Mouse (Mus musculus): ENCODE data around the gene Zbtb40. TPM values are rescaled to one million over a fixed set of nuclear protein-coding genes. Genes with fewer than 3 reads are reported as not detected.

Gene Zbtb40
- polyA plus RNA-seq, 1 experiment from 2014 or later: 4.4 TPM

DNA sequence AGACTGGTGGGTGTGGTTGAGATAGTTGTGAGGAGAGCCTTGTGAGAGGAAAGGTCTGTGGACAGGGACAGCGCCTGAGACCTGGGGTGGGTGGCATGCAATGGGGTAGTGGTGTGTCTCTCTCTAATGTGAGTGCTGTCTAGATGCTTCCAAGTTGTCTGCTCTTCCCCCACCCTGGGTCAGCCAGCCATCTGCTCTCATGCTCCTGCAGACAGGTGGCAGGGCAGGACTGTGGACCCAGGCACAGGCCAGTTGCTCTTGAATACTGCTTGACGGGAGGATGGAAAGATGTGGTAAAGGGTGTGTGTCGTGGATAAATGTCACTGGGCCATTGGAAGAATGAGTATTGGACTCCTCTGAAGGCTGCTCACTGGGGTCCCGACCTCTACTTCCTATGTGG, 111.3 kb downstream of the Zbtb40 start:
- 69% methylated on average over 4 of the region's 4 CpGs for WGBS
- no peak overlapping the region for H3K9ac ChIP-seq (ENCODE audit: low read length)
- H3K36me3 ChIP-seq (ENCODE audit: control insufficient read depth, insufficient read depth, low read length): no peaks in the 10 kb centered on the region
- H3K27me3 ChIP-seq (ENCODE audit: control insufficient read depth, insufficient read depth, low read depth, low read length): peaks cover 34% of the 10 kb centered on the region
- no peak for ATAC-seq (ENCODE audit: low read depth)
- no peak overlapping the region for H3K4me2 ChIP-seq (ENCODE audit: low read depth, low read length)
- H3K4me3 ChIP-seq (ENCODE audit: low read length): no peak overlapping the region
- no peaks in the 10 kb centered on the region for H3K9me3 ChIP-seq (ENCODE audit: control insufficient read depth, low read length)
- H3K27ac ChIP-seq (ENCODE audit: low read length): no peak overlapping the region
- peaks cover 4% of the 10 kb centered on the region for H3K4me1 ChIP-seq (replicated peaks; ENCODE audit: control insufficient read depth, insufficient read depth, low read length)

DNA sequence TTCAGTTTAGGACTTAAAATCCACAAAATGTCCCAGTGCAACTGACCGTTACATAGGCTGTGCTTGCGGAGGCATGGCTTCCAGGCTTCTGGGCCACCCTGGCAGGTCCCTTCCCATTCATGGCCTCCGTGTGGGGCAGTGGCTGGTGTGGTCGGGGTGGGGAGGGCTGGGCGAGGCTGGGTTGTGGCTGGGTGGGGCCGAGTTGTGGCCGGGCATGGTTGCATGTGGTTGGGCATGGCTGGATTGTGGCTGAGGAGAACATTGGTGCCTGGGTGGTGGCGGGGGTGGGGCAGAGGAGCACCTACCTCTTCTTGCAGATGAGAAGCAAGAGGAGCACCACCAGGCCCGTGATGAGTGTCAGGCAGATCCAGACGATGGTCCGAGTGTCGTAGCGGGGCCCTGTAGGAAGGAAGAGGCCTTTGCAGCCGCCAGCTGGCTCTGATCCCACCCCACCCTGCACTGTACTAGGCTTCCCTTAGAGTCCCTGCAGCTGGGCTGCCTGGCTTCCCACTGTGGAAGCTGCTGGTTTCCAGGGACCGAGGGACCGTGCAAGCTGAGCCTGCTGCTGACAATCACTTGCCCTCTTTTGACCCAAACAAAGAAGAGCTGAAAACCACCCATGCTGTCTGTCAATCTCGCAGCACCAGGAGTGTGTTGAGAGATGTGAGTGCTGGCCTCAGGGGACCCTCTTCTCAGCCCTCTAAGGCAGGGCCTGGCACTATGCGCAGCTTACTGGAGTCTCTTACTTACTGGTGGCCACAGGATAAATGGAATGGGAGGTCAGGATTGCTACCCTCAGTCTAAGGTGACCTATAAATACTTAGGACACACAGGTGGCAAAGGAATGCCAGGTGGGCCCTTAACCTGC, 113.6 kb downstream of the Zbtb40 start:
- WGBS: 44% methylated on average over 18 of the region's 18 CpGs
- Histone ChIP-seq H3K27ac (ENCODE audit: low read length) (no peak overlapping the region), H3K27me3 (ENCODE audit: control insufficient read depth, insufficient read depth, low read depth, low read length) (peaks cover 26% of the 10 kb centered on the region), H3K9ac (ENCODE audit: low read length) (no peak overlapping the region), H3K4me3 (ENCODE audit: low read length) (no peak overlapping the region), H3K4me1 (replicated peaks; ENCODE audit: control insufficient read depth, insufficient read depth, low read length) (peaks cover 4% of the 10 kb centered on the region), H3K4me2 (ENCODE audit: low read depth, low read length) (no peak overlapping the region), H3K36me3 (ENCODE audit: control insufficient read depth, insufficient read depth, low read length) (no peaks in the 10 kb centered on the region), H3K9me3 (ENCODE audit: control insufficient read depth, low read length) (no peaks in the 10 kb centered on the region)
- peak; percentile 85 for ATAC-seq (ENCODE audit: low read depth)

DNA sequence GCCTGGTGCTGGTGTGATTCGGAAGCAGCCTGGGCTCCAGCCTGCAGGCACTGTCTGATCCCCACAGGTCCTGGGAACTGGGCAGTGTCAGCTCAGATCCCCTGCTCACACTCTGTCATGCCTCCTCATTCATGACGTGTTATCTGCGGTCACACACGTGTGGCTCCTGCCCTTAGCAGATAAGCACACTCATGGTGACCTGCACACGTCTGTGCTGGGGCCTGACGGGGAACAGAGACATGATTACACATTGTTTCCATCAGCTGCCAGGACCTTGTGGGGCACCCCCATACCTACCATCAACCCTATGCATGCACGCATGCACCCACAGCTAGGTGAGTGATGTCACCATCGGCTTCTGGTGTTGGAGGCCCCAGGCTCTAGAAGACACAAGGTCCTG, 118.1 kb downstream of the Zbtb40 start:
- WGBS: 74% methylated on average over 8 of the region's 8 CpGs
- peaks cover 22% of the 10 kb centered on the region for H3K27me3 ChIP-seq (ENCODE audit: control insufficient read depth, insufficient read depth, low read depth, low read length)
- no peak overlapping the region for H3K4me2 ChIP-seq (ENCODE audit: low read depth, low read length)
- no peaks in the 10 kb centered on the region for H3K36me3 ChIP-seq (ENCODE audit: control insufficient read depth, insufficient read depth, low read length)
- H3K4me1 ChIP-seq (replicated peaks; ENCODE audit: control insufficient read depth, insufficient read depth, low read length): peaks cover 4% of the 10 kb centered on the region
- ATAC-seq (ENCODE audit: low read depth): no peak
- no peak overlapping the region for H3K4me3 ChIP-seq (ENCODE audit: low read length)
- no peaks in the 10 kb centered on the region for H3K9me3 ChIP-seq (ENCODE audit: control insufficient read depth, low read length)
- H3K9ac ChIP-seq (ENCODE audit: low read length): no peak overlapping the region
- H3K27ac ChIP-seq (ENCODE audit: low read length): no peak overlapping the region

Other genes starting within 250 kb of the Zbtb40 start
- gene Ephb2, start 212.8 kb downstream of the Zbtb40 start, polyA plus RNA-seq (2015; fragmentation: Nextera tagmentation; extraction: Ambion mirVana): 1.5 and 1.6 TPM in 2 replicates
- 51.9 and 55.2 TPM in 2 replicates for gene C1qb, start 162.6 kb downstream of the Zbtb40 start, polyA plus RNA-seq (2015; fragmentation: Nextera tagmentation; extraction: Ambion mirVana)
- gene C1qc, start 155.7 kb downstream of the Zbtb40 start, polyA plus RNA-seq (2015; fragmentation: Nextera tagmentation; extraction: Ambion mirVana): 21.9 and 24.5 TPM in 2 replicates
- gene C1qa, start 150.0 kb downstream of the Zbtb40 start, polyA plus RNA-seq (2015; fragmentation: Nextera tagmentation; extraction: Ambion mirVana): 32.6 and 36.7 TPM in 2 replicates
- gene Epha8, start 92.0 kb downstream of the Zbtb40 start, polyA plus RNA-seq (2015; fragmentation: Nextera tagmentation; extraction: Ambion mirVana): not detected in 2 replicates
- gene Wnt4, start 228.7 kb upstream of the Zbtb40 start, polyA plus RNA-seq (2015; fragmentation: Nextera tagmentation; extraction: Ambion mirVana): 0.48 and 0.62 TPM in 2 replicates